Mouse (Mus musculus): ENCODE results near the gene Gm21992. TPM values are rescaled to one million over a fixed set of nuclear protein-coding genes. Genes with fewer than 3 reads are reported as not detected.
A peak's percentile ranks its signal among the peaks of the same experiment; 100 is the strongest.
"Not testable (repeated sequence)": the region's sequence is repeated elsewhere in the genome, so short reads cannot be mapped to it uniquely, and the experiment has no call there.

The Gm21992 gene
- polyA plus RNA-seq, 1 experiment from 2014 or later: 27.6 TPM

DNA sequence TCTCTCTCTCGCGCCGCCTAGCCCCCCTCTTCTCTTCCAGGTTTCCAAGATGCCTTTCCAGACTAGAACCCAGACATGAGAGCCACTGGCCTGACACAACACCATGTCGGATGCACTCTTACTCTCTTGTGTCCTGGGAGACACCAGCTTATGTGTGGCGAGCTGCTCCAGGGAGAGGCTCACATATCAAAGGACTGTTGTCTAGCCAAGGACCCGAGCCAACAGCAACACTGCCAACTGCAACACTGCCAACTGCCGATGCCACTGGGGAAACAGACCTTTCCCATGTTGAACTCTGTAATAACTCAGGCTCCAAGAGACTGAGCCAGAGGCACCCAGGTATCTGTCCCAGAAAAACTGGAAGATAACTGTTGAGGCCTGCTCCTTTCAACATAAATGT is 17.7 kb upstream of the Gm21992 start:
- Histone ChIP-seq H3K36me3 (ENCODE audit: control insufficient read depth, insufficient read depth, low read length) (peaks cover 2% of the 10 kb centered on the region; the same call in 1 of the 2 replicates), H3K4me1 (ENCODE audit: control insufficient read depth, insufficient read depth, low read length) (no peaks in the 10 kb centered on the region), H3K4me2 (ENCODE audit: low read depth, severe bottlenecking) (no peak overlapping the region), H3K27ac (replicated peaks; ENCODE audit: low read depth, low read length) (no peak overlapping the region), H3K9me3 (ENCODE audit: control insufficient read depth, low read length) (no peaks in the 10 kb centered on the region), H3K27me3 (ENCODE audit: control insufficient read depth, insufficient read depth, low read length) (no peaks in the 10 kb centered on the region), H3K9ac (ENCODE audit: low read length) (no peak overlapping the region), H3K4me3 (ENCODE audit: low read depth, low read length) (no peak overlapping the region)
- ATAC-seq (ENCODE audit: insufficient number of reproducible peaks, low FRiP score, low TSS enrichment, low read depth) (no peak), DNase-seq (ENCODE audit: low spot score) (no peak)
- WGBS: 65% methylated on average over 7 of the region's 7 CpGs

DNA sequence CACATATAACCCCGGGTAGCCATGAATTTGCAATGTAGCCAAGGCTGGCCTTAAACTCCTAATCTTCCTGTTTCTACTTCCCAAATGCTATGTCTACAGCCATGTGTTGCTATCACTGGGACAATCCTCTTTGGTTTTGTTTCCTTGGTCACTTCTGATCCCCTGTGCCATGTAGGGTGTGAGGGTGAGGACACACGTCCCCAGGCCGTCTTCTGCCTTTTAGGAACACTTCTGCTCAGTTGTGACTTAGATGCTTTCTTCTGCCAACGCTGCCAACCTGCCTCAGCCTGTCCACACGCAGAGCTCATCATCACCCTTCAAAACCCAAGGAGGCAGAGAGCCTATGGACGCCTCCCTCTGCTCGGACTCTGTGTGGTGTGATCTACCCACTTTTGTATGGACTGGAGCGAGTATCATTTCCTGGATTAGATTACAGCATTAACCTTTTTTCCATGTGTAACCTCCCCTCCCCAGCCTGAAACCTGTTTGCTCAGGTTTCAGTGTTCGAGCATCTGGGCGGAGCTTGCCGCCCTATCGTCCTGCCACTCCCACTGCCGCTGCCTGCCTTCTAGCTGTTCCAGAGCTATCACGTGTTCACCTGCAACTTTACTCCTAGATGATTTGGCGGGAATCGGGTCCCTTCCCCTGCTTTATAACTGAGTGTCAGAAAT is 17.2 kb upstream of the Gm21992 start:
- no peaks in the 10 kb centered on the region for H3K4me1 ChIP-seq (ENCODE audit: control insufficient read depth, insufficient read depth, low read length)
- H3K27me3 ChIP-seq (ENCODE audit: control insufficient read depth, insufficient read depth, low read length): no peaks in the 10 kb centered on the region
- H3K4me3 ChIP-seq (ENCODE audit: low read depth, low read length): no peak overlapping the region
- DNase-seq (ENCODE audit: low spot score) (no peak), ATAC-seq (ENCODE audit: insufficient number of reproducible peaks, low FRiP score, low TSS enrichment, low read depth) (no peak)
- 49% methylated on average over 16 of the region's 16 CpGs for WGBS
- no peaks in the 10 kb centered on the region for H3K9me3 ChIP-seq (ENCODE audit: control insufficient read depth, low read length)
- H3K9ac ChIP-seq (ENCODE audit: low read length): no peak overlapping the region
- H3K36me3 ChIP-seq (ENCODE audit: control insufficient read depth, insufficient read depth, low read length): peaks cover 2% of the 10 kb centered on the region; the same call in 1 of the 2 replicates
- no peak overlapping the region for H3K4me2 ChIP-seq (ENCODE audit: low read depth, severe bottlenecking)
- H3K27ac ChIP-seq (replicated peaks; ENCODE audit: low read depth, low read length): no peak overlapping the region

DNA sequence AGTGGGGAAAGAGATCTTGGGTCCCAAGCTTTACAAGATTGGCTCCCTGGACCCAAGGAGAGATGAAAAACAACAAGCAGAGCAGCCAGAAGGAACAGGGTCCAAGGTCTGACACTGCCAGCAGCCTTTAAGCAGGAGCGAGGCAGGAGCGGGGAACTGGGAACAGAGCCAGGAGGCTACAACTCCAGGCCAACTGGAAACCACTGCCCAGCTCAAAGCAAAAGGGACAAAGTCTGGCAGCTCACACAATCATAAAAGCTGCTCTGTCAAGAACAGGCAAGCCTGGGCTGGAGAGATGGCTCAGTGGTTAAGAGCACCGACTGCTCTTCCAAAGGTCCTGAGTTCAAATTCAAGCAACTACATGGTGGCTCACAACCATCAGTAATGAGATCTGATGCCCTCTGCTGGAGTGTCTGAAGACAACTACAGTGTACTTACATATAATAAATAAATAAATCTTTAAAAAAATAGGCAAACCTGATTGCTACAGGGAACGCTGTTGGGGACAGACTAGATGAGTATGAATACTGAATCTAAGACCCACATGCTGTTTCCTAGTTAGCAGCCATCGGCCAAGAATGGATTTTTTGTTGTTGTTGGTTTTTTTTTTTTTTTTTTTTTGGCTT is 9.4 kb upstream of the Gm21992 start:
- no peaks in the 10 kb centered on the region for H3K9me3 ChIP-seq (ENCODE audit: control insufficient read depth, low read length)
- H3K27ac ChIP-seq (replicated peaks; ENCODE audit: low read depth, low read length): no peak overlapping the region
- H3K4me2 ChIP-seq (ENCODE audit: low read depth, severe bottlenecking): no peak overlapping the region
- ATAC-seq (ENCODE audit: insufficient number of reproducible peaks, low FRiP score, low TSS enrichment, low read depth) (no peak), DNase-seq (ENCODE audit: low spot score) (no peak)
- WGBS: 84% methylated on average over 5 of the region's 5 CpGs
- H3K9ac ChIP-seq (ENCODE audit: low read length): no peak overlapping the region
- no peaks in the 10 kb centered on the region for H3K4me1 ChIP-seq (ENCODE audit: control insufficient read depth, insufficient read depth, low read length)
- H3K4me3 ChIP-seq (ENCODE audit: low read depth, low read length): no peak overlapping the region
- no peaks in the 10 kb centered on the region for H3K27me3 ChIP-seq (ENCODE audit: control insufficient read depth, insufficient read depth, low read length)
- peaks cover 2% of the 10 kb centered on the region; the same call in 1 of the 2 replicates for H3K36me3 ChIP-seq (ENCODE audit: control insufficient read depth, insufficient read depth, low read length)

DNA sequence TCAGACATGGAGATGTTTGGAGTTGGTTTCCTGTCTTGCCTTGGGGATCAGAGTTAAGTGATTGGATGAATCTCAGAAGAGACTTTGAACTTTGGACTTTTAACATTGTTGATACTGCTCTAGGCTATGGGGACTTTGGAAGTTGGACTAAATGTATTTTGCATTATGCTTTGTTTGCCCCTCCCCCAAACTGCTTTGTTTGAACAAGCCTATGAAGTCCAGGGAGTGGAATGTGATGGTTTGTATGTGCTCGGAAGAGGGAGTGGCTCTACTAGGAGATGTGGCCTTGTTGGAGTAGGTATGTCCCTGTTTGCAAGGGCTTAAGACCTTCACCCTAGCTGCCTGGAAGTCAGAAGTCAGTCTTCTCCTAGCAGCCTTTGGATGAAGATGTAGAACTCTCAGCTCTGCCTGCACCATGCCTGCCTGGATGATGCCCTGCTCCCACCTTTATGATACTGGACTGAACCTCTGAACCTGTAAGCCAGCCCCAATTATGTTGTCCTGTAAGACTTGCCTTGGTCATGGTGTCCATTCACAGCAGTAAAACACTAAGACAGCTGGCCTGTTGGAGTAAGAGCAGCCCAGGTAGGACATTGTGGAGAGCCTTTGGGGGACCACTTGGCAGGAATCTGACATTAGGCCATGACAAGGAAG is 5.9 kb upstream of the Gm21992 start:
- WGBS: 64% methylated on average over 1 of the region's 1 CpGs
- no peak overlapping the region for H3K4me3 ChIP-seq (ENCODE audit: low read depth, low read length)
- no peak overlapping the region for H3K4me2 ChIP-seq (ENCODE audit: low read depth, severe bottlenecking)
- H3K9me3 ChIP-seq (ENCODE audit: control insufficient read depth, low read length): no peaks in the 10 kb centered on the region
- H3K9ac ChIP-seq (ENCODE audit: low read length): no peak overlapping the region
- no peaks in the 10 kb centered on the region for H3K4me1 ChIP-seq (ENCODE audit: control insufficient read depth, insufficient read depth, low read length)
- no peak overlapping the region for H3K27ac ChIP-seq (replicated peaks; ENCODE audit: low read depth, low read length)
- ATAC-seq (ENCODE audit: insufficient number of reproducible peaks, low FRiP score, low TSS enrichment, low read depth) (no peak), DNase-seq (ENCODE audit: low spot score) (no peak)
- no peaks in the 10 kb centered on the region for H3K27me3 ChIP-seq (ENCODE audit: control insufficient read depth, insufficient read depth, low read length)
- no peaks in the 10 kb centered on the region for H3K36me3 ChIP-seq (ENCODE audit: control insufficient read depth, insufficient read depth, low read length)

DNA sequence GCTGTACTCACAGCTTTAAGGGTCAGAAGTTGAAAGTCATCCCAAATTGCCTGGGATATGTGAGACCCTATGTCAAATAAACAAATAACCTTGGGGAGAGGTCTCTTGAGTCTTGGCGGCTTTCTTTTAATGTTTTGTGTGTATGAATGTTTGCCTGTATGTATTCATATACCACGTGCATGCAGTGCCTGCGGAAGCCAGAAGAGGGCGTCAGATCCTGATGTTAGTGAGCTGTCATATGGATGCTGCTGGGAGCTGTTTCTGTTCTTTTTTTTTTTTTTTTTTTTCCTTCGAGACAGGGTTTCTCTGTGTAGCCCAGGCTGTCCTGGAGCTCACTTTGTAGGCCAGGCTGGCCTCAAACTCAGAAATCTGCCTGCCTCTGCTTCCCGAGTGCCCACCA is 1.6 kb upstream of the Gm21992 start:
- Histone ChIP-seq H3K4me2 (ENCODE audit: low read depth, severe bottlenecking) (no peak overlapping the region), H3K9ac (ENCODE audit: low read length) (no peak overlapping the region), H3K4me3 (ENCODE audit: low read depth, low read length) (no peak overlapping the region), H3K27ac (replicated peaks; ENCODE audit: low read depth, low read length) (no peak overlapping the region), H3K4me1 (ENCODE audit: control insufficient read depth, insufficient read depth, low read length) (peaks cover 9% of the 10 kb centered on the region), H3K27me3 (ENCODE audit: control insufficient read depth, insufficient read depth, low read length) (no peaks in the 10 kb centered on the region), H3K9me3 (ENCODE audit: control insufficient read depth, low read length) (no peaks in the 10 kb centered on the region), H3K36me3 (ENCODE audit: control insufficient read depth, insufficient read depth, low read length) (no peaks in the 10 kb centered on the region)
- 81% methylated on average over 6 of the region's 6 CpGs for WGBS
- peak; percentile 44 for DNase-seq (ENCODE audit: low spot score)
- ATAC-seq (ENCODE audit: insufficient number of reproducible peaks, low FRiP score, low TSS enrichment, low read depth): no peak

DNA sequence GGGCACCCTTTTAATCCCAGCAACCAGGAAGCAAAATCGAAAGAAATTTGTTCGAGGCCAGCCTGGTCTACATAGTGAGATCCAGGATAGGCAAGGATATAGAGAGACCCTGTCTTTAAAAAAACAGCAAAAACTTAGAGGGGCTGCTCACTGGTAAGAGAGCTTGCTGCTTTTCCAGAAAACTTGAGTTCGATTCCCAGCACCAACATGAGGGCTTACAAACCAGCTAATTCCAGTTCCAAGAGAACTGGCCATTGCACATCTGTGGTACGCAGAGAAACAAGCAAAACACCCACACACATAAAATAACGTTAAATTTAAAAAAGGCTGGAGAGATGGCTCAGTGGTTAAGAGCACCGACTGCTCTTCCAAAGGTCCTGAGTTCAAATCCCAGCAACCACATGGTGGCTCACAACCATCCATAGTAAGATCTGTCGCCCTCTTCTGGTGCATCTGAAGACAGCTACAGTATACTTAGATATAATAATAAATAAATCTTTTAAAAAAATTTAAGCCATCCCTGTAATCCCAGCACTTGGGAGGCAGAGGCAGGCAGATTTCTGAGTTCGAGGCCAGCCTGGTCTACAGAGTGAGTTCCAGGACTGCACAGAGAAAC is 1.0 kb upstream of the Gm21992 start:
- H3K4me3 ChIP-seq (ENCODE audit: low read depth, low read length): peak overlapping the region; percentile 70
- not testable (repeated sequence) for H3K27ac ChIP-seq (replicated peaks; ENCODE audit: low read depth, low read length); H3K9me3 ChIP-seq (ENCODE audit: control insufficient read depth, low read length); ATAC-seq (ENCODE audit: insufficient number of reproducible peaks, low FRiP score, low TSS enrichment, low read depth); H3K4me1 ChIP-seq (ENCODE audit: control insufficient read depth, insufficient read depth, low read length); H3K27me3 ChIP-seq (ENCODE audit: control insufficient read depth, insufficient read depth, low read length); DNase-seq (ENCODE audit: low spot score); H3K36me3 ChIP-seq (ENCODE audit: control insufficient read depth, insufficient read depth, low read length)
- 81% methylated on average over 8 of the region's 8 CpGs for WGBS
- H3K9ac ChIP-seq (ENCODE audit: low read length): peak overlapping the region; percentile 84
- H3K4me2 ChIP-seq (ENCODE audit: low read depth, severe bottlenecking): peak overlapping the region; percentile 46; the same call in 1 of the 2 replicates

DNA sequence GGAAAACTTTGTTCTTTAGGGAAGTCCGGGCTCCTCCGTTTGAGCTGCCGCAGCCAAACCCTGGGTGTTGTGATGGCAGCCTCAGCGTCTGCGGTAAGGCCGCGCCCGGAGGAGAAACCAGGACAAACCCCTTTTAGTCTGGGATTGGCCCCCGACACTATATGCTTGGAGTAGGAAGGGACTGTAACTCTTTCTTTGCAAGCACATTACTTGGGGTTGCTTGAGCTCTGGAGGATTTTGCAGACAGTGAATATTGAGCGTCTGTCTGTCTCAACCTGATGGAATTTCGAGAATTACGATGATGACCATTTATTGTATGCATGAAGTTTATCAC is 464 bp upstream of the Gm21992 start:
- 5% methylated on average over 12 of the region's 12 CpGs for WGBS
- H3K4me1 ChIP-seq (ENCODE audit: control insufficient read depth, insufficient read depth, low read length): peaks cover 9% of the 10 kb centered on the region
- DNase-seq (ENCODE audit: low spot score) (no peak), ATAC-seq (ENCODE audit: insufficient number of reproducible peaks, low FRiP score, low TSS enrichment, low read depth) (peak; percentile 37; the same call in 1 of the 2 replicates)
- no peaks in the 10 kb centered on the region for H3K9me3 ChIP-seq (ENCODE audit: control insufficient read depth, low read length)
- H3K27me3 ChIP-seq (ENCODE audit: control insufficient read depth, insufficient read depth, low read length): no peaks in the 10 kb centered on the region
- no peaks in the 10 kb centered on the region for H3K36me3 ChIP-seq (ENCODE audit: control insufficient read depth, insufficient read depth, low read length)
- peak overlapping the region; percentile 88 for H3K27ac ChIP-seq (replicated peaks; ENCODE audit: low read depth, low read length)
- H3K9ac ChIP-seq (ENCODE audit: low read length): peak overlapping the region; percentile 84
- H3K4me2 ChIP-seq (ENCODE audit: low read depth, severe bottlenecking): peak overlapping the region; percentile 46
- peak overlapping the region; percentile 70 for H3K4me3 ChIP-seq (ENCODE audit: low read depth, low read length)

DNA sequence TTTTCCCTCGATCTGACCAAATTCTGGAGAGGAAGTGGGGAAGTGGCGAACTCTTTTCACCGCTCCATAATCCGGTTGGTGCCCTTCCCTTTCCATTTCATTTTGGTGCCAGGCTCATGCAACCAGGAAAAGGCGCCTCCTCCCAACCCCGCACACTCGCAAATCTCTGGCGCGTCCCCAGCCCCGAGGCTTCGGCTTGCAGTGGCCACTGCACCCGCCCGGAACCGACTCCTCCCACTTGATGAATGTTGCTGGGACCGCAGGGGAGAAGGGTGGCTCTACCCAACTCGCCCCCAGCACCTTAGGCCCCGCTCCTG is 708 bp downstream of the Gm21992 start:
- ATAC-seq (ENCODE audit: insufficient number of reproducible peaks, low FRiP score, low TSS enrichment, low read depth): no peak; the same call in 1 of the 2 replicates
- Histone ChIP-seq H3K4me1 (ENCODE audit: control insufficient read depth, insufficient read depth, low read length) (peaks cover 9% of the 10 kb centered on the region), H3K9me3 (ENCODE audit: control insufficient read depth, low read length) (no peaks in the 10 kb centered on the region), H3K9ac (ENCODE audit: low read length) (peak overlapping the region; percentile 78), H3K27me3 (ENCODE audit: control insufficient read depth, insufficient read depth, low read length) (no peaks in the 10 kb centered on the region), H3K36me3 (ENCODE audit: control insufficient read depth, insufficient read depth, low read length) (no peaks in the 10 kb centered on the region), H3K4me2 (ENCODE audit: low read depth, severe bottlenecking) (peak overlapping the region; percentile 71), H3K4me3 (ENCODE audit: low read depth, low read length) (peak overlapping the region; percentile 70), H3K27ac (replicated peaks; ENCODE audit: low read depth, low read length) (0 out of 2 replicates have a peak overlapping the region, but pooled peaks have one; percentile 15)
- WGBS: 0% methylated on average over 17 of the region's 17 CpGs
- DNase-seq (ENCODE audit: low spot score): no peak

Data from limb, embryonic 11.5 days (tissue).